Mouse (Mus musculus): ENCODE data around the gene Fggy.

Gene Fggy

GRCm38 (mm10) chr4:95771542-95771941 is 214.2 kb downstream of the Fggy start:
- DNase-seq (ENCODE audit: extremely low read depth, insufficient read length, low spot score) = no peak

GRCm38 (mm10) chr4:95771945-95772344 is 214.6 kb downstream of the Fggy start:
- no peak for DNase-seq (ENCODE audit: extremely low read depth, insufficient read length, low spot score)

GRCm38 (mm10) chr4:95772663-95773062 is 215.4 kb downstream of the Fggy start:
- no peak for DNase-seq (ENCODE audit: extremely low read depth, insufficient read length, low spot score)

- no peak for DNase-seq (ENCODE audit: extremely low read depth, insufficient read length, low spot score)
Measured at GRCm38 (mm10) chr4:95775574-95775973, 218.3 kb downstream of the Fggy start.

- DNase-seq (ENCODE audit: extremely low read depth, insufficient read length, low spot score) = no peak
Measured at GRCm38 (mm10) chr4:95777839-95778238, 220.5 kb downstream of the Fggy start.

GRCm38 (mm10) chr4:95778528-95778927 is 221.2 kb downstream of the Fggy start:
- no peak for DNase-seq (ENCODE audit: extremely low read depth, insufficient read length, low spot score)

- no peak for DNase-seq (ENCODE audit: extremely low read depth, insufficient read length, low spot score)
Measured at GRCm38 (mm10) chr4:95784146-95784895, 227.0 kb downstream of the Fggy start.

- no peak for DNase-seq (ENCODE audit: extremely low read depth, insufficient read length, low spot score)
Measured at GRCm38 (mm10) chr4:95787609-95788008, 230.3 kb downstream of the Fggy start.

GRCm38 (mm10) chr4:95788867-95789266 is 231.6 kb downstream of the Fggy start:
- no peak for DNase-seq (ENCODE audit: extremely low read depth, insufficient read length, low spot score)

GRCm38 (mm10) chr4:95791913-95792475 is 234.7 kb downstream of the Fggy start:
- DNase-seq (ENCODE audit: extremely low read depth, insufficient read length, low spot score) = no peak

GRCm38 (mm10) chr4:95793647-95794328 is 236.5 kb downstream of the Fggy start:
- DNase-seq (ENCODE audit: extremely low read depth, insufficient read length, low spot score) = no peak

- peak; percentile 11 for DNase-seq (ENCODE audit: extremely low read depth, insufficient read length, low spot score)
Measured at GRCm38 (mm10) chr4:95794651-95795050, 237.3 kb downstream of the Fggy start.

GRCm38 (mm10) chr4:95795283-95795682 is 238.0 kb downstream of the Fggy start:
- DNase-seq (ENCODE audit: extremely low read depth, insufficient read length, low spot score) = peak; percentile 56

GRCm38 (mm10) chr4:95819650-95820049 is 262.3 kb downstream of the Fggy start:
- no peak for DNase-seq (ENCODE audit: extremely low read depth, insufficient read length, low spot score)

GRCm38 (mm10) chr4:95821906-95822579 is 264.7 kb downstream of the Fggy start:
- DNase-seq (ENCODE audit: extremely low read depth, insufficient read length, low spot score) = no peak

GRCm38 (mm10) chr4:95828164-95828563 is 270.9 kb downstream of the Fggy start:
- DNase-seq (ENCODE audit: extremely low read depth, insufficient read length, low spot score) = no peak

GRCm38 (mm10) chr4:95830320-95830719 is 273.0 kb downstream of the Fggy start:
- DNase-seq (ENCODE audit: extremely low read depth, insufficient read length, low spot score) = no peak

- DNase-seq (ENCODE audit: extremely low read depth, insufficient read length, low spot score) = no peak
Measured at GRCm38 (mm10) chr4:95839860-95840259, 282.6 kb downstream of the Fggy start.

GRCm38 (mm10) chr4:95840389-95841053 is 283.2 kb downstream of the Fggy start:
- no peak for DNase-seq (ENCODE audit: extremely low read depth, insufficient read length, low spot score)

GRCm38 (mm10) chr4:95845981-95846617 is 288.8 kb downstream of the Fggy start:
- DNase-seq (ENCODE audit: extremely low read depth, insufficient read length, low spot score) = no peak
